Mouse (Mus musculus) embryonic fibroblast, embryonic 13.5 days (primary cell): ENCODE measurements around the gene Hdac7.

Experiments
- CTCF ChIP-seq: IDR thresholded peaks from 2 replicates; pipeline ENCODE4 v1.5.1; 2011; ENCODE audit warnings: mild to moderate bottlenecking, control low read depth, low read length, moderate library complexity, borderline replicate concordance; ENCODE audit not compliant: insufficient read depth
- POLR2A ChIP-seq: IDR thresholded peaks from 2 replicates; pipeline ENCODE4 v1.6.1; 2011; ENCODE audit warnings: low read depth, mild to moderate bottlenecking, control low read depth, low read length, moderate library complexity

DNA sequence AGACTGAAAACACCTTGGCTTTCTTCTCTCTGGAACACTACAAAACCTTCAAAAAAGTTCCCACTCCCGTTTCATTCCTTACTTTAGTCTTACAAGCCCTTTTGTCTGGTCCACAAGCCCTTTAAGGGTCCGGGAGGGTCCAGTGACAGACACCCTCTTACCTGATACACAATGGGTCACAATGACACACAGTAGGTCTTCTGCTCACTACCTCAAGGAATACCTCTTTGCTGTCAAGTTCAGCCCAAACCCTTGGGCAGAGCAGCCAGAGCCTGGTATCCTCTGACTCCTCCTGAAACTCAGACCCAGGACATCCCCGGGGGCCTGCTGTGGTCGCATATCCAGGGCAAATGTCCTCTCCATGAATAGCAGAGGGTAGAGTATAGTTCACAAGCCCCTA lies 95.3 kb downstream of the Hdac7 start:
- TF ChIP-seq CTCF (no peak), POLR2A (no peak)
